Mouse (Mus musculus): Measurements from ENCODE around the gene Bcl2l12.
A peak's percentile ranks its signal among the peaks of the same experiment; 100 is the strongest.

The Bcl2l12 gene

DNA sequence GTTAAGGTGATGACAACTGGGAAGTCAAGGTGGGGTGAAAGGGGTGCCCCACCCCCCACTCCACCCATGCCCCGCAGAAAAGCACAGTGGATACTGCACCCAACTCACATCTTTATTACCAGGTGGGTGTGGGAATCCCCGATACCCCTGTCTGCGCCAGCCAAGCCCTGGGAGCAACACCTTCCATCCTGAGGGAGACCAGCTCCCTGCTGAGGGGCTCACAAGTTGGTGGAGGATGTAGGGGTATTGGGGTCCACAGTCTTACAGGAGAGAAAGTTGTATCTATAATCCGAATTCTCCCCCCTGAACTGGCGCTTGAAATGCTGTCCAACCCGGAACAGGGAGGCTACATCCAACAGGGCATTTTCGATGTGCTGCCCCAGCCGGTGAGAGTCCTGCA is 39.2 kb downstream of the Bcl2l12 start:
- peak; percentile 24 to 26 for DNase-seq (ENCODE audit: low spot score in 2 of 2)

DNA sequence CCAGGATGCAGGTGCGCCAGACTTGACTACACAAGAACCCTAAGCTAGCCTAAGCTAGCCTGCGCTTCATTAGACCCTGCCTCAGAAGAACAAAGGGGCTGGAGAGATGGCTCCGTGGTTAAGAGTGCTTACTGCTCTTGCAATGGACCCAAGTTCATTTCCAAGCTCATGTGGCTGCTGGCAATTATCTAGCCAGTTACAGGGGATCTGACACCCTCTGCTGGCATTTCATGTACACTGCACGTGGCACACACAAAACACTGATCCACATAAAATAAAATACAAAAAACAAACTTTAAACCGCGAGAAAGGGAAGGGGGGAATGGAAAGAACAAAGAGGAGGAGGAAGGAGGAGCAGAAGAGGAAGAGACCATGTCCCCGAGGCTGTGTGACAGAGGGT is 40.3 kb downstream of the Bcl2l12 start:
- DNase-seq (ENCODE audit: low spot score in 2 of 2) = peak; percentile 55 to 65

- DNase-seq (ENCODE audit: low spot score in 2 of 2) = peak; percentile 28 to 29
Measured at GRCm38 (mm10) chr7:44957183-44957835, 41.2 kb downstream of the Bcl2l12 start.

GRCm38 (mm10) chr7:44956266-44956665 is 42.2 kb downstream of the Bcl2l12 start:
- peak in 1 of 2 experiments; percentile 23 for DNase-seq (ENCODE audit: low spot score in 2 of 2)

GRCm38 (mm10) chr7:44955628-44956027 is 42.9 kb downstream of the Bcl2l12 start:
- DNase-seq (ENCODE audit: low spot score in 2 of 2) = peak in 1 of 2 experiments; percentile 33

DNA sequence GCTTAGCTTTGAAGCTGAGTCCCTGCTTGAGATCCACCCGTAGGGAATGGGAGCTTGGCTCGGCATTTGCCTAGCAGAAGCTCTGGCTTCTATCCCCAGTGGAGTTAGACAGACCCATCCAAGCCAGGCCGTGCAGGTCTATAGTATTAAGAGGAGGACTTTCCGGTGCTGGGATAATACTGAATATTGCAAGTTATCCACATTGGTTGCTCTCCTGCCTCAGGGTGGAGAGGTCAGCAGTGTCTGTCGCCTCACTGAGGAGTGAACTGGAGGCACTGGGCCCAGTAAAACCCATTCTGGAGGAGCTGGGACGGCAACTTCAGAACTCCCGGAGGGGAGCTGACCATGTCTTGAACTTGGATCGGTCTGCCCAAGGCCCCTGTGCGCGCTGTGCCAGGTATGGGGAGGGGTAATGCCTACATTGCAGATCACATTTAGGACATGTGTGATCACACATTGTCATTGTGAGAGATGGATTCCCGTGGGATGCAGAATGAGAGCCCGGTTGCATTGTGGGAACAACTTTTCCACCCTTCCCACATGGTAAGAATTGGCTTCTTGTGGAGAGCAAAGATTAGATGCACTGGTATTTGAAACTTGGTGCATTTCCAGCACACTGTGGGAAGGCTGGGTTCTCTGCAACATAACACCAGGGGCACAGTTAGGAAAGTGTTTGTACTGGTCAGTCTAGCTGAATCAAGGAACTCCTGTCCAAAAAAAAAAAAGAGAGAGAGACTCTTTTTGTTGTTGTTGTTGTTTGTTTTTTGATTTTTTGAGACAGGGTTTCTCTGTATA is 44.2 kb downstream of the Bcl2l12 start:
- DNase-seq (ENCODE audit: low spot score in 2 of 2) = no peak

GRCm38 (mm10) chr7:44953561-44953960 is 45.0 kb downstream of the Bcl2l12 start:
- peak in 1 of 2 experiments; percentile 23 for DNase-seq (ENCODE audit: low spot score in 2 of 2)

DNA sequence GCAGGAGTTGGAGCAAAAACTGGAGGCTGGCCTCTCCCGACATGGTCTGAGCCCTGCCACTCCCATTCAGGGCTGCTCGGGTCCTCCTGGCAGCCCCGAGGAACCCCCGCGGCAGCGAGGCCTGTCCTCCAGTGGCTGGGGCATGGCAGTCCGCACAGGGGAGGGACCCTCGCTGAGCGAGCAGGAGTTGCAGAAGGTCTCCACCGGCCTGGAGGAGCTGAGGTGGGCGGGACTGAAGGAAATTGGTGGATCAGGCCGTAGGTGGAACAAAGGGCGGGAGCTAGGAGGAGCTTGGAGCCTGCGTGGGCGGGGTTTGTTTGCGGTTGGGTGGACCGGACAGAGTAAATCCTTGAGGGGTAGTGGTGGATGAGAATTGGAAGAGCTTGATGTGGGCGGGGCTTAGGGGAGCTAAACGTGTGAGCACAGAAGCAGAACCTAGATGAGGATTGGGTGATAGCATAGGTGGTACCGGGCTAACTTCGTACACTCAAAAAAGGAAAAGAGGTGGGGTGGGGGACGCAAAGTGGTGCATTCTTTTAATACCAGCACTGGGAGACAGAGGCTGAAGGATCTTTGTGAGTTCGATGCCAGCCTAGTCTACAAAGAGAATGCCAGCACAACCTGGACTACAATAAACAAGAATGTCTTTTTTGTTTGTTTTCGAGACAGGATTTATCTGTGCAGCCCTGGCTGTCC is 45.8 kb downstream of the Bcl2l12 start:
- DNase-seq (ENCODE audit: low spot score in 2 of 2) = peak; percentile 92

- DNase-seq (ENCODE audit: low spot score in 2 of 2) = peak; percentile 28 to 32
Measured at GRCm38 (mm10) chr7:44951960-44952359, 46.6 kb downstream of the Bcl2l12 start.

DNA sequence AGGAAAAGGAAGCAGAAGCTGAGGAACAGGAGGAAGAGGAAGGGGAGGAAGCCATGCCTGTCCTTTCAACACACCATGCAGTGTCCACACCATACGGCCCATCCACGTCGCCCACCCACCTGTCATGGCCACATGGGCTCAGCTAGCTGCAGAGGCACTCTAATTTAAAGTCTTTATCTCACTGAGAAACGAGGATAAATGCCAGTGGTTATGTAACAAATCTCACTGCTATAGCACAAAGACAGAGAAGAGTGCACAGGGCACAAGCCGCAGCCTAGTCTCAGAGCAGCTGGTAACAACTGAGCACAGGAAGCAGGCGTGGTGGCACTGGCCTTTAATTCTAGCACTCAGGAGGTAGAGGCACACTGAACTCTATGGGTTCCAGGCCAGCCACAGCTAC is 48.6 kb downstream of the Bcl2l12 start:
- peak; percentile 22 to 27 for DNase-seq (ENCODE audit: low spot score in 2 of 2)

GRCm38 (mm10) chr7:44942904-44943303 is 55.6 kb downstream of the Bcl2l12 start, which contains the start of gene Tsks:
TSS of gene Tsks (plus strand) at chr7:44943204.
- DNase-seq (ENCODE audit: low spot score in 2 of 2) = no peak

Data from right cerebral cortex, postnatal 10 days (tissue).